Mouse (Mus musculus) lung, adult 2 months (tissue): Measurements from ENCODE around the gene Gnl2.

ENCODE experiments used
- CTCF ChIP-seq: fragments of 200-500 bp; IDR thresholded peaks from 2 replicates; pipeline ENCODE4 v1.5.1; 2011; ENCODE audit warnings: mild to moderate bottlenecking, low read length, control low read depth; ENCODE audit not compliant: insufficient read depth
- POLR2A ChIP-seq: fragments of 200-500 bp; IDR thresholded peaks from 2 replicates; pipeline ENCODE4 v1.6.1; 2011; ENCODE audit warnings: low read depth, mild to moderate bottlenecking, control low read depth, low read length, borderline replicate concordance; ENCODE audit errors: extremely low read depth

- no peak for TF ChIP-seq CTCF
- TF ChIP-seq POLR2A = no peak
Observed at GRCm38 (mm10) chr4:125004886-125005285, 11.5 kb upstream of the Gnl2 start.
